Mouse (Mus musculus) brown adipose tissue, adult 24 weeks (tissue): ENCODE data around the gene Fancc. TPM values are rescaled to one million over a fixed set of nuclear protein-coding genes. Genes with fewer than 3 reads are reported as not detected.
"Not testable (repeated sequence)": the region's sequence is repeated elsewhere in the genome, so short reads cannot be mapped to it uniquely, and the experiment has no call there.

ENCODE experiments used
- H3K27ac ChIP-seq: fragments of 200-500 bp; replicated peaks from 2 replicates; pipeline ENCODE4 v1.5.1; 2012; ENCODE audit warnings: low read depth, mild to moderate bottlenecking, low read length
- H3K4me1 ChIP-seq: fragments of 200-500 bp; 2 replicates; pipeline ENCODE4 v1.6.1; 2012; ENCODE audit warnings: low read length, mixed read lengths; ENCODE audit not compliant: control insufficient read depth, insufficient read depth, insufficient read length
- H3K4me3 ChIP-seq: fragments of 200-500 bp; 2 replicates; pipeline ENCODE4 v1.5.1; 2012; ENCODE audit warnings: low read depth, mild to moderate bottlenecking, low read length, moderate library complexity; ENCODE audit not compliant: insufficient read depth
- polyA plus RNA-seq: library from polyadenylated mRNA; stranded (reverse); fragments of >200 nt; gene quantifications from 2 replicates; pipeline ENCODE4 v1.2.4, GENCODE M21; 2012; ENCODE audit not compliant: missing spikeins, insufficient read depth, insufficient read length

The Fancc gene
- polyA plus RNA-seq, 1 experiment, result 4.0 TPM

DNA sequence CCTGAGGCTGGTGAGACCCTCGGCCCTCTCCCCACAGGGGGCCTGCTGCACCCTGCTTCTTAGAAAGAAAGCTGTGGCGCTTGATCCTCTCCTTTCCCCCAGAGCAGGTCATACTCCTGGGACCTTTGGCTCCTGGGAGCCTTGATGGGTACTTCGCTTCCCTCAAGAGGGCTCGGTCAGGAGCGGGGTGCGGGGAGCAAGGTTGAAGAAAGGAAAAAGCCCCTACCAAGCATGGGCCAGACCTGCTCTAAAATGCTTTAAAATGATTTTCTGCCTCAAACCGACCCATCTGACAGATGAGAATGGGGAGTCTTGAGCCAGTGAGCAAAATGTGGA is 9.4 kb downstream of the Fancc start:
- H3K27ac ChIP-seq, result no peak overlapping the region
- no peak overlapping the region for H3K4me3 ChIP-seq
- H3K4me1 ChIP-seq, result no peaks in the 10 kb centered on the region

DNA sequence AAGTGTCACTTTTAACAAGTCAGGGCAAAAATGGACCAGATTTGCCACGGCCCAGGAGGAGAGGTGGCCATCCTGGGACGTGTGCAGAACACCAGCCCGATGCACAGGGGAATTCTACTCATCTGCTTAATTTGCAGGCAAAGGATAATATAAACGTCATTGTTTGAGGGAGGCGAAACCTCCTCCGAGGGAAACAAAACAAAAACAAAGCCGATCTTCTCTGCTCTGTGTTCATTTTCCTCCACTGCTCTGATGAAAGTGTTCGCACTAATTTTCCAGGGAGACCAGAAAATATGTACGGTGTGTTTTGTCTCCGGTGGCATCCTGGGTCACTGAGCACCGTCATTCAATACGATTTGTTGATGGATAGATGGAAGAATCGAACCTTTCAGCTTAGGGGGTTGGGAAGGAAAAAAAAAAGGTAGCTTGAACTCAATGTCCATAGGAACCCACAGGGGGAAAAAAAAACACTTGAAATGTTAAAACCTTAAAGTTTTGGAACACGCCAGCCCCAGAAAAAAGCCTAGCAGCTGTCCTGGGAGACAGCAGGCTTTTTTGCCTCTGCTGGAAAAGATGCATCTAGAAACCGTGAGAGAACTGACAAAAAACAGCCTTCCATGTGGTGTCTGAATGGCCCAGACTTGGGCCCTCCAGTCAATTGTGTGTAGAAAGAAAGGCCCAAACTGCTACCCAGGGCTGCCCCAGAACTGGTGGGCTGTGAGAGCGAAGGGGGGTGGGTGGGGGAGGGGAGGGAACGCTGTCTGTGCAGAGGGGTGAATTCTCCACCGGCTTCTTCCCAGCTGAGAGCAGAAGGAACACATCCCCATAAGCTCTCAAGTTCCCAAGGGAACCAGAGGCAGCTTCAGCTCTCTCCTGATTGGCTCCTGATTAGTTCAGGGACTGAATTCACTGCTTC is 10.0 kb downstream of the Fancc start:
- Histone ChIP-seq H3K4me1 (no peaks in the 10 kb centered on the region), H3K4me3 (no peak overlapping the region), H3K27ac (no peak overlapping the region)

DNA sequence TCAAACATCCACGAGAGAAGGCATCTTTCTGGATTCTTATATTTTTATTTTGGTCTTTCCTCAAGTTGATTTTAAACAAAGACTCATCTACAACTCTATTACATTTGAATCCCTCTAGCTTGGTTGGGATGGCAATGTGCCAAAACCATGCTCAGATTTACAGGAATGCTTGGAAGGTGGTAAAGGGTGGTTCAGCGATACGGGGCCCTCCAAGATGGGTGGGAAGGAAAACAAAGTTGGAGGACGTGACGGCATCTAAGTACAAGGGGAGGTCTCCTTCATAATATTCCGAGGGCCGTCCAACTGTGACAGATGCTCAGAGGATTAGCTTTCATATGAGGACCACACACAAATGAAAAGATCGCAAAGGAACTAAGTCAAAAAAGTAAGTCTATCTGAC is 21.7 kb downstream of the Fancc start:
- no peak overlapping the region for H3K4me3 ChIP-seq
- no peak overlapping the region for H3K27ac ChIP-seq
- no peaks in the 10 kb centered on the region for H3K4me1 ChIP-seq

DNA sequence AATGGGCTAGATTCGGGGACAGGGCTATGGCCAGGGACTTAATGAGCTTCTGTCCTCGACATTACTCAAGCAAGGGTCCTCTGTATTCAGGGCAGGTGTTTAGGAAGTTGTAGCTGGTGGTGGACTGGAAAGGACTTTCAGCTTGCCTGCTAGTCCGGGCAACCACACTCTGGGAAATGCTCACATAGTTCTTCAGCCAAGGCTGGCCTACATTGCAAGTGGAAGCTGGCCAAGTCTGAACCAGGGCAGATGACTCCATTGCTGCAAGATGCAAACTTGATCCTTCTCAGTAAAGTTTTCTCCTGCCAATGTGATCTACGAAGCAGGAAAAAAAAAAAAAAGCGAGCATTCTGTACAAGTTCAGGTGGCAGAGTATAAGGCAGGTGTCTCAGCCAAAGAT is 44.2 kb downstream of the Fancc start:
- Histone ChIP-seq H3K4me3 (no peak overlapping the region), H3K27ac (no peak overlapping the region), H3K4me1 (no peaks in the 10 kb centered on the region)

DNA sequence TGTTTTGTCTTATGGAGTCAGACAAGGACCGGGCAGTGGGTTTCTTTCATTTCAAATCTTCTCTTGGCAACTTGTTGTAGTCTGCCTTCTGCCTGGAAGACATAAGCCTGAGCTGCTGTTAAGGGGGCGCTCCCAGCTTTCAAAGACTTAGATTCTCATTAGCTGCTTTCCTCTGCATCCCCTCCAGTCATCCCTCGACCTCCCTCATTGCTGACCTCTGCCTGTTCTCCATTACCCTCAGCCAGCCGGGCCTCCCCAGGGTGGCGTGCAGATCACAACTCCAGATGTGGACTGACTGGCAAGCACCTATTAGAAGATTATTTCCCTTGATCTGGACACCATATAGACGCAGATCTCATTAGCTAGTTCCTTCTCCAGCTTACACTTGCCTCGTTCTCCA is 45.9 kb downstream of the Fancc start:
- Histone ChIP-seq H3K27ac (no peak overlapping the region), H3K4me3 (no peak overlapping the region), H3K4me1 (no peaks in the 10 kb centered on the region)

DNA sequence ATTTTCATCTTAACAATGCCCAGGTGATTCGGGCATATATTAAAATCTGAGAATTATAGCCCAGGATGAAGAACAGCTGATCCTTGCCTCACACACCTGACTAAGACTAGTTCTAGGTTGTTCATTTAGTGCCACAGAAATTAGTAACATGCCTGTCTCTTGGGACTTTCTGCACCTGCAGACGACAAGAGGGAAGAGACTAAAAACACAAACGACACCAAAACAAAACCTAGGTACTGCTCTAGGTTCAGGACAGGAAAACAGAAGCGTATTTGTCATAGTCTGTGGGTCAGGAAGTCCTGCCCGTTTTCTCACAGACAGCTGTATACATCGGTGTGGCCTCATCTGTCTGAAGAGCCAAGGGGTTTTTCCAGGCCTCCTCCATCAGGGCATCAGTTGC is 51.7 kb downstream of the Fancc start:
- H3K4me1 ChIP-seq, result no peaks in the 10 kb centered on the region
- no peak overlapping the region for H3K27ac ChIP-seq
- H3K4me3 ChIP-seq, result no peak overlapping the region

DNA sequence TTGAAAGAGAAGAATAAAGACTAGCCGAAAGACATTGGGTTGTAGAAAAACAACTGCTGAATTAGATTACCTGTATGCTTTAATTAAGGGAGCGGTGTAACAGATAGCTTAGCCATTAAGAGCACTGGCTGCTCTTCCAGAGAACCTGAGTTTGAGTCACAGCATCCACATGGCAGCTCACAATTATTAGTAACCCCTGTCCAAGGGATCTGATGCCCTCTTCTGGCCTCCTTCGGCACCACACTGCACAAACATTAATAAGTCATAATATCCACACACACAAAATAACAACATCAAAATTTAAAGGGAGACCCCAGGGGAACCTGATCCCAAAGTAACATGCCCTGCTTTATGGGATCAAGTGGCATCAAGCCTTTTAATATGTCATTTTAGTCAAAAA is 64.3 kb downstream of the Fancc start:
- Histone ChIP-seq H3K4me3 (no peak overlapping the region), H3K4me1 (no peaks in the 10 kb centered on the region), H3K27ac (no peak overlapping the region)

DNA sequence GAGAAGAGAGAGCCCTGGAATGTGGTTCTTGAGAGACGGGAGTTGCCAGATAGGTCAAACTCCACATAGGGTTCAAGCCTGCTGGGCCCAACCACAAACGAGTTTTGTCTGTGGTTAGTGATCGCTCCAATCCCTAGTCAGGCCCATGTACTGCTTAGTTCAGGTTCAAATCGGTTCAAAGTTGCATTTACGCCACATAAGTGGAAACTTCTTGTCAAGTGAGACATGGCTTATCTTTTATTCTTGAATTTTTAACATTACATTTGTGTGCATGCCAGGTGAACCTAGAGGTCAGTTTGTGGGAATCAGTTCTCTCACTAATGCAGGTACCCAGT is 65.3 kb downstream of the Fancc start:
- H3K4me3 ChIP-seq, result peak overlapping the region; percentile 91
- H3K27ac ChIP-seq, result peak overlapping the region; percentile 93
- H3K4me1 ChIP-seq, result no peaks in the 10 kb centered on the region

DNA sequence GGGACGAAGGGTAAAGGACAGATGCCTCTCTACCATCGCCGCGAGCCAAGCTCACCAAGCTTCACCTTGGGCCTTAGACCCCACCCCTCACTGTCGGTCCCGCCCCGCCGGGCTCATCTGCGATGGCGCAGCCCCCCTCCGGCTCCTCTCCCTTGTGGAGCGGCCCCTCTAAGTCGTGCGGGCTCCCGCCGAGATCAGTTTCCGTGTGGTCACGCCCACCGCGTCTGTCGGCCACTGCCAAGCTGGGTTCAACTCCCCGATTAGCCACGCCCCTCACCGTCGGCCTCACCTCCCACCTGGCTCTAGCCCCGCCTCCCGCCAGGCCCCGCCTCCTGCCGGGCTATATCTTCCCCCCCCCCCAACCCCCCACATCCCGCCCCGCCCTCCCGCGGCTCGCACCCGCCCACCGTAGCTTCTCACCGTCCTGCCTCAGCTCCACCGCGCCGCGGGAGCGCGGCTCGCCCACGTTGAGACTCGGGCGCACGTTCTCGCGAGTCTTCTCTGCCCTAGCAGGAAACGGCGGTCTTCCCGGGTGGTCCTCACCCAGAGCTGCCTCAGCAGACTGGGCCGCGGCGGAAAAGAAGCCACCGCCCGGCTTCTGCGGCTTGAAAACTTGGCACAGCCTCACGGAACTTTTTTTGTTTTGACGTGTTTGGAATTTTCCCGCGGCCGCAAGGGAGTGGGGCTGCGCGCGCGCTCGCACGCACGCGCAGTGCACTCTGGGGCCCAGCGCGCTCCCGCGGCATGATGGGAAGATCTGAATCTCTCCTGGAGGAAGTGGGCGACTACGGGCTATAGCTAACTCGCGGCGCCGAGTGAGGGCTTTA is 65.8 kb downstream of the Fancc start:
- Histone ChIP-seq H3K27ac (peak overlapping the region; percentile 93), H3K4me1 (no peaks in the 10 kb centered on the region), H3K4me3 (peak overlapping the region; percentile 91)

DNA sequence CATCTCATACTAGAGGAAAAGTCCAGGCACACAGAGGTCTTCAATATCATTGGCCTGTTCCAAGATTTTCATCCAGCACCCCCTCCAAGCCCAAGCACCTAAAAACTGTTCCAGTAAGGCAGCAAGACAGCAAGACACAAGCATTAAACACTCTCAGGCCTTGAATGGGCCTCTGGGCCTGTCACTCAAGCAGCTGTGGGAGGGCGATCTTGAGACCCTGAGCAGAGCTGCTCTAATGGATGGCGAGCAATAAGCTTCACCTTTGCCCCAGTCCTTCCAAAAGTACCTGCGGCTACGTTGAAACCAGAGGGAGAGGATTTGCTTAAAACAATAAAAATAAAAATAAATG is 66.4 kb downstream of the Fancc start:
- Histone ChIP-seq H3K4me3 (peak overlapping the region; percentile 66), H3K27ac (0 out of 2 replicates have a peak overlapping the region, but pooled peaks have one; percentile 16), H3K4me1 (no peaks in the 10 kb centered on the region)

DNA sequence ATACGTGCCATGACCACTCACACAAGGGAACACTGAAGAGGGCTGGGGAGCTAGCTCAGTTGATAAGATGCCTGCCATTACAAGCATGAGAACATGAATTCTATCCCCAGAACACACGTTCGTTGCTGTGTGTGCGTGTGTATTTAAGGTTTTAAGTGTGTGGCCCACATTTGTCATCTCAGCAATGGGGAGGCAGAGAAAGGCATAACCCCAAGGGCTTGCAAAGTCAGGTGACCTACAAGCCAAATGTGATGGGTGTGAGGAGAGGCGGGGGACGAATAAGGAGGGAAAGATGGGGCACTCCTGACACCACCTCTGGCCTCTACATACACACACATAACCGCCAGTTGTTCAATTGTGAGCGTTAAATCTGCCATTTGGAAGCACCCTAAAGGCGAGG is 66.9 kb downstream of the Fancc start:
- H3K4me3 ChIP-seq, result peak overlapping the region; percentile 66; the same call in 1 of the 2 replicates
- H3K27ac ChIP-seq, result no peak overlapping the region
- no peaks in the 10 kb centered on the region for H3K4me1 ChIP-seq

DNA sequence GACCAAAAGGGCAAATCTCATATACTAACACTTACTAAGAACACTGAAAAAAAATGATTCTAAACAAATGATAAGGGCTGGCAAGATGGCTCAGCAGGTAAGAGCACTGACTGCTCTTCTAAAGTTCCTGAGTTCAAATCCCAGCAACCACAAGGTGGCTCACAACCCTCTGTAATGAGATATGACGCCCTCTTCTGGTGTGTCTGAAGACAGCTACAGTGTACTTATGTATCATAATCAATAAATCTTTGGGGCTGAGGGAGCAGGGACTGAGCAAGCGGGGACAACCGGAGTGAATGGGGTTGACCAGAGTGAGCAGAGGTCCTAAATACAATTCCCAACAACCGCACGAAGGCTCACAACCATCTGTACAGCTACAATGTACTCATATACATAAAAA is 68.9 kb downstream of the Fancc start:
- not testable (repeated sequence) for H3K4me3 ChIP-seq, H3K27ac ChIP-seq

DNA sequence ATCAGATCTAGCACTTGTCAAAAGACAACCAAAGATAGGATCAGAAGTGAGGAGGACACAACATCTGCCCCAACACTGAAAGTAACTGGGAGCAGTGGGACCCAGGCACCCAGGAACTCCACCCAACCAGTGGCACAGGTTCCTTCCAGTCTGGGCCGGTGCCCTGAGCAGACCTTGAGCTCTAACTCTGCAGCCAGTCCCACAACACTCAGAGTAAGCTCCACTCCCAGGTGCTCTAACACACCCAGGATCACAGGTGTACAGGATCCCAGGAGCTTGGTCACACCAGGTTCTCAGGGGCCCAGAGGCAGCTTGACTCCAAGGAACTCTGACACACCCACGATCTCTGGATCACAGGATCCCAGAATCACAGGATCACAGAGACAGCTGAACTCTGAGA is 74.0 kb downstream of the Fancc start:
- Histone ChIP-seq H3K4me1 (no peaks in the 10 kb centered on the region), H3K27ac (no peak overlapping the region), H3K4me3 (no peak overlapping the region)

More for the DNA sequence above, 68.9 kb downstream of the Fancc start:
- not testable (repeated sequence) for H3K4me1 ChIP-seq

DNA sequence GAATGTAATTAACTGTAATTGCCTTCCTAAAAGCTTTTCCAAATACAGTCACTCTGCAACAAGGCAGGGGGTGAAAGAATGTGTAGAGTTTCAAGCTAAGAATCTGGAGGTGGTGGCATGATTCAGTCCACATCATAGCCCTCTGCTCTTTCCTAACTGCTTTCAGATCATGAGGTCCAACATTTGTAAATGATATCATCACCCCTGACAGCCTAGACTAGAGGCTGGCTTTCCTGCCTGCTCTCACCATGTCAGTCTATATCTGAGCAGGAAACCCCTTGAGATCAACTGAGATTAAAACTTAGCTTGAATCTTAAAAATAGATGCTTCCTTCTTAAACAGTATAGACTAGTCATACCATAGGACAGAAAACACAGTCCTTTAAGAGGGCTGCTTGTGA is 75.9 kb downstream of the Fancc start:
- no peak overlapping the region for H3K27ac ChIP-seq
- H3K4me1 ChIP-seq, result no peaks in the 10 kb centered on the region
- no peak overlapping the region for H3K4me3 ChIP-seq

DNA sequence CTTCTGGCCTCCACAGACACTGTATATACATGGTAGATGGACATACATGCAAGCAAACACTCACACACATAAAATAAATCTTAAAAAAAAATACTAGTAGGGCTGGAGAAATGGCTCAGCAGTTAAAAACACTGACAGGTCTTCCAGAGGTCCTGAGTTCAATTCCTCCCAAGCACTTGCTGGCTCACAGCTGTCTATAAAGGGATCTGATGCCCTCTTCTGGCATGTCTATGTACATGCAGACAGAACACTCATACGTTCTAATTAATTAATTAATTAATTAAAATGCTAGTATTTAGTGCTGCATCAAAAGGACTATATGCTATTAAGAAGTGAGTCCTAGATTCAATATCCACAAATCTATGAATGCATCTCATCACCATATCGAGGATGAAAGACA is 78.9 kb downstream of the Fancc start:
- Histone ChIP-seq H3K4me1 (no peaks in the 10 kb centered on the region), H3K27ac (no peak overlapping the region), H3K4me3 (no peak overlapping the region)

DNA sequence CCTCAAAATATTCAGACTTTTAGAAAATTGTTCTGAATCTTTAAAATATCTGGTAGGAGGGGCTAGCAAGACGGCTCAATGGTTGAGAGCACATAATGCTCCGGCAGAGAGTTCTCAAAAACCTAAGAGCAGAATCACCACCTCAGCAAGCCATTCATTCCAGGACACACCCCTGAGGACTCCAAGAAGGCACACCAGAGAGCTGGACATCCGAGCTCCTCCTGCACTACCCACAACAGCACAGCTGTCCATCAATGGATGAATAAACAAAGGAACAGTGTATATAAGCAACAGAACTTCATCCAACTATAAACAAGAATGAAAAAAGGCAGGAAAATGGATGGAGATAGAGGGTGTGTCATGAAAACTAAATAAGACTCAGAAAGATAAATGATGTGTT is 80.3 kb downstream of the Fancc start:
- no peak overlapping the region for H3K4me3 ChIP-seq
- no peaks in the 10 kb centered on the region for H3K4me1 ChIP-seq
- H3K27ac ChIP-seq, result no peak overlapping the region
